Mouse (Mus musculus): ENCODE measurements at regions not wholly inside any gene's neighbourhood (a gene's known extent, or its start where the extent isn't known, plus 50 kb on each side); places are given as distances from the start of the nearest gene placed in this dataset.

DNA sequence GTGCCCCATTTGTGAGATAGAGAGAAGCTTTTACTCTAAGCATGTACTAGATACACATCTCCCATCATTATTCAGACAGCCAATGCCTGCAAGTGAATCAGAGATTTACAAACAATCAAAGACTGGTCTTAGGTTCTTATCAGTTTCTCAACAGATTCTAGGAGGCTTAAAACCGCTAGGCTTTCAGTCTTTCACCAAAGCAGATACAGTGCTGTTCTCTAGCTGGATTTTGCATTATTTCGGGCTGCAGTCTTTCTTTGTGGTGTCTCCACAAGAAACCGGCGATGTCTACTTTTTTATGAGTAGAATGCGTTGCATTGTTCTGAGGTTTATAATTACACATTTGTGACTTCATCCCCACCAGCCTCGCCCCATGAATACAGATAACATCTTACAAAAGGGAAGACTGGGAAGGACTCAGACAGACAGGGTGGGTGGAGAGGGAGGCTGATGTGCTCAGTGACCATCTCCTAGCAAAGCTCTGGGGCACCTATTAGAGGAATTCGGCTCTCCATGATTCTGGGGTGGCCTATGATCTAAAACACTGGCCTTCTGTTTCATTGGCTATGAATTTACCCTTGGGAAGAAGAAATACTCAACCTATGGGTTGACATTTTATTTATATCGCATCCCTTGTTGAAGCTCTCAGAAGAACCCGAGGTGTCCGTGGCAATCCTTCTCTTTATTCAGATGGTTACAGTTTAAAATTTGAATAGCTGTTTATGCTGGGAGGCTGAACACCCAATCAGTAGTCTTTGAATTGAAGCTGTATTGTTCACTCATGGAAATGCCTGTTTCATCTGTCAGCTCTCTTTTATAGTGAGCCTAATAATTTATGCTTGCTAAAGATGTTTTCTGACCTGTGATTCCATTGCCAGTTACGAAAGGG lies 343.8 kb downstream of the Tmem161b start:
- 89% methylated on average over 11 of the region's 11 CpGs for WGBS
- Histone ChIP-seq H3K36me3 (no peaks in the 10 kb centered on the region), H3K27me3 (ENCODE audit: low read depth, poor library complexity, severe bottlenecking) (no peaks in the 10 kb centered on the region), H3K4me1 (no peaks in the 10 kb centered on the region), H3K9me3 (replicated peaks) (no peaks in the 10 kb centered on the region), H3K4me3 (no peak overlapping the region), H3K27ac (no peak overlapping the region)
- no peak for DNase-seq (ENCODE audit: low spot score)

DNA sequence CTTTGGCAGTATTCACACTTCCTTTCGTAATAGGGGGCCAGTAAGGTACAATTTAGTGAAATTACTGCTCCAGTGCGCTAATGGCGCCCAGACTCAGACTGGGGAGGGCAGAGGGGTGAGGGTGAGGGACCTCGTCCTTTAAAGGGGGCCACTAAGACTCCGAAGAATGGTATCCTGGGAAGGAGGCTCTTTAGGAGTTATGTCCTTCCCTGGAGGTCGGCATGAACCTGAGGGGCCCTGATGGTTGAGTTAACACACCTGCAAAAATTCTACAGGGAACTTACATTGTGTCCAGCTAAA lies 344.4 kb downstream of the Tmem161b start:
- Histone ChIP-seq H3K36me3 (no peaks in the 10 kb centered on the region), H3K27ac (no peak overlapping the region), H3K4me3 (no peak overlapping the region), H3K4me1 (no peaks in the 10 kb centered on the region), H3K27me3 (ENCODE audit: low read depth, poor library complexity, severe bottlenecking) (no peaks in the 10 kb centered on the region), H3K9me3 (replicated peaks) (no peaks in the 10 kb centered on the region)
- 87% methylated on average over 6 of the region's 6 CpGs for WGBS
- DNase-seq (ENCODE audit: low spot score): no peak

- Histone ChIP-seq H3K4me3 (no peak overlapping the region), H3K27ac (no peak overlapping the region), H3K27me3 (ENCODE audit: low read depth, poor library complexity, severe bottlenecking) (no peaks in the 10 kb centered on the region), H3K36me3 (no peaks in the 10 kb centered on the region), H3K4me1 (no peaks in the 10 kb centered on the region), H3K9me3 (replicated peaks) (no peaks in the 10 kb centered on the region)
- no peak for DNase-seq (ENCODE audit: low spot score)
Observed at GRCm38 (mm10) chr13:84569371-84569770, 347.3 kb downstream of the Tmem161b start.

GRCm38 (mm10) chr13:84570206-84570605 lies 348.1 kb downstream of the Tmem161b start:
- no peaks in the 10 kb centered on the region for H3K36me3 ChIP-seq
- no peaks in the 10 kb centered on the region for H3K27me3 ChIP-seq (ENCODE audit: low read depth, poor library complexity, severe bottlenecking)
- no peak overlapping the region for H3K27ac ChIP-seq
- H3K9me3 ChIP-seq (replicated peaks): no peaks in the 10 kb centered on the region
- no peak overlapping the region for H3K4me3 ChIP-seq
- 94% methylated on average over 2 of the region's 2 CpGs for WGBS
- DNase-seq (ENCODE audit: low spot score): no peak
- no peaks in the 10 kb centered on the region for H3K4me1 ChIP-seq

GRCm38 (mm10) chr13:84570984-84571844 lies 349.1 kb downstream of the Tmem161b start:
- no peak overlapping the region for H3K27ac ChIP-seq

GRCm38 (mm10) chr13:84571845-84572193 lies 349.7 kb downstream of the Tmem161b start:
- H3K4me3 ChIP-seq: no peak overlapping the region
- H3K9me3 ChIP-seq (replicated peaks): no peaks in the 10 kb centered on the region
- no peak overlapping the region for H3K27ac ChIP-seq
- no peak for DNase-seq (ENCODE audit: low spot score)
- WGBS: 92% methylated on average over 3 of the region's 3 CpGs
- no peaks in the 10 kb centered on the region for H3K4me1 ChIP-seq
- H3K27me3 ChIP-seq (ENCODE audit: low read depth, poor library complexity, severe bottlenecking): no peaks in the 10 kb centered on the region
- no peaks in the 10 kb centered on the region for H3K36me3 ChIP-seq

More at GRCm38 (mm10) chr13:84570984-84571844, 349.1 kb downstream of the Tmem161b start:
- Histone ChIP-seq H3K9me3 (replicated peaks) (no peaks in the 10 kb centered on the region), H3K27me3 (ENCODE audit: low read depth, poor library complexity, severe bottlenecking) (no peaks in the 10 kb centered on the region), H3K4me3 (no peak overlapping the region), H3K4me1 (no peaks in the 10 kb centered on the region), H3K36me3 (no peaks in the 10 kb centered on the region)
- WGBS: 69% methylated on average over 10 of the region's 10 CpGs
- DNase-seq (ENCODE audit: low spot score): no peak

DNA sequence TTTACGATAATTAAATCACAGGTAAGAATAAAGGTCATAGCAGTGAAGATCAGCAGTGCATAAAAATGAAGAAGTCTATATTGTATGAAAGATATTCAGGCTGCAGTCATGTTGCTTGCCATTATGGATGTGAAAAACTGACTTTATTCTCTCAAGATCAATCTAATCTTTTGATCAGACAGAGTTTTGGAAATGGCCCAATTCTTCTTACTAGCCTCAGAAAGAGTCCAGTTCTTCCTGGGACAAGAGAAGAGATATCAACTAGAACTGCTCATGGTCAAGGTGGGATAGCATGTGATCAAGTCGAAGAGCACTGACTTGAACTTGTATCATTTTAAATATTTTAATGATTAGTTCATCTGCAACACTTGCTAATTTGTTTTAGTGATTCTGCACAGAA lies 350.1 kb downstream of the Tmem161b start:
- H3K27ac ChIP-seq: no peak overlapping the region
- H3K36me3 ChIP-seq: no peaks in the 10 kb centered on the region
- H3K4me1 ChIP-seq: no peaks in the 10 kb centered on the region
- no peaks in the 10 kb centered on the region for H3K9me3 ChIP-seq (replicated peaks)
- H3K27me3 ChIP-seq (ENCODE audit: low read depth, poor library complexity, severe bottlenecking): no peaks in the 10 kb centered on the region
- H3K4me3 ChIP-seq: no peak overlapping the region
- 92% methylated on average over 2 of the region's 2 CpGs for WGBS
- no peak for DNase-seq (ENCODE audit: low spot score)

DNA sequence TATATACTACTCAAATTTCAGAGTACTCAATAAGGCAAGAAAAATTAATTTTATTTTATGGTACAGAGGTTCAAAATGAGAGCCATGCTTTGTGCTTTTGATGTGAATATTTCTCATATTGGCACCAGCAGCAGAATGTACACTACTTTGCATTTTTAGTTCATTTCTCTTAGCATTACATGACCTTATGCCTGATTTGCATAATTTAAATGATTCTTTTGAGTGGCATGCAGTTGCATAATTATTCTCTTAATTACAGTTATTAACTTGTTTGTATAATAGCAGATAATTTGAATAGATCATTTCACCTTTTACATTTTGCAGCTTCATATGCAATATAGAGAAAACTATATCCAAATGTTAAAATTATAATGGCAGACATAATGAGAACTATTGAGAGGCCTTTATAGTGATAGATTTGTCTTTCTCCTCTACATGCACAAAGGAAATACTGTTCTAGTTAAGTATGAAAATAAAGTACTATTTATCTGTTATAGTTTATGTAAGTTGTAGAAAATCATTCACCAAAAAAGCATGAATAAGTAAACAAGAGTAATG lies 374.6 kb downstream of the Tmem161b start:
- H3K27me3 ChIP-seq (ENCODE audit: low read depth, poor library complexity, severe bottlenecking): no peaks in the 10 kb centered on the region
- H3K9me3 ChIP-seq (replicated peaks): no peaks in the 10 kb centered on the region
- no peak for DNase-seq (ENCODE audit: low spot score)
- no peaks in the 10 kb centered on the region for H3K36me3 ChIP-seq
- H3K27ac ChIP-seq: no peak overlapping the region
- no peak overlapping the region for H3K4me3 ChIP-seq
- H3K4me1 ChIP-seq: no peaks in the 10 kb centered on the region

DNA sequence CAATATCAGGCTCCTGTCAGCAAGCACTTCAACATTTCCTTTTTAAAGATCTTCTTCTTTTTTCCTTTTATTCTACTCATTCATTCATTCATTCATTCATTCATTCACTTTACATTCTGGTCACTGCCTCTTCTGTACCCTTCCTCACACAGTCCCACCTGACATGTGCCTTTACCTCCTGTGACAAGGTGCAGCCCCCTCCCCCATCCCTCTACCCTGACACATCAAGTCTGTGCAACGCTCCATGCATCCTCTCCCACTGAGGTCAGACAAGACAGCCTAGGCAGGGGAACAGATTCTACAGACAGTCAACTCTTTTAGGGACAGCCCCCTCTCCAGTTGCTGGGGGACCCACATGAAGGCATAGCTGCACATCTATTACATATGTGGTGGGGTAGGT lies 380.5 kb downstream of the Tmem161b start:
- no peak overlapping the region for H3K27ac ChIP-seq
- H3K36me3 ChIP-seq: no peaks in the 10 kb centered on the region
- no peak overlapping the region for H3K4me3 ChIP-seq
- no peaks in the 10 kb centered on the region for H3K9me3 ChIP-seq (replicated peaks)
- no peak for DNase-seq (ENCODE audit: low spot score)
- no peaks in the 10 kb centered on the region for H3K27me3 ChIP-seq (ENCODE audit: low read depth, poor library complexity, severe bottlenecking)
- 91% methylated on average over 1 of the region's 1 CpGs for WGBS
- no peaks in the 10 kb centered on the region for H3K4me1 ChIP-seq

DNA sequence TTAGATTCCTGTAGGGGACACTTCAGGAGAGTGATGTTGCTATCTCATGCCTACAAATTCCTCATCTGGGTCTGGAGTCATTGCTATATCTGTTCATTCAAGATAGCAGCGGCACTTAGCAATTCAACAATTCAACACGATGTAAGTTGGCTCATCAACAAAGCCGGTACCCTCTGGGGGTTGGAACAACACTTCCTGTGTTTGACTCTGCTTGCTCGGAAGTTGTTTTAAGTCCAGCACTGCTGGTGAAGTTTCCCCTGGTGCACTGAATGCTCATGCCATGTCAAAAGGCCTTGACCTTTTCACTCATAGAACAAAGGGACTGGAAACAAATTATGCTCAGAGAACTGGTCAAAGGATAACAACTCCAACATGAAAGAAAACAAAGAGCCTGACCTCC lies 390.4 kb downstream of the Tmem161b start:
- Histone ChIP-seq H3K36me3 (no peaks in the 10 kb centered on the region), H3K27me3 (ENCODE audit: low read depth, poor library complexity, severe bottlenecking) (no peaks in the 10 kb centered on the region), H3K4me1 (peaks cover 4% of the 10 kb centered on the region; the same call in 1 of the 2 replicates), H3K27ac (no peak overlapping the region), H3K4me3 (no peak overlapping the region), H3K9me3 (replicated peaks) (no peaks in the 10 kb centered on the region)
- DNase-seq (ENCODE audit: low spot score): no peak
- 44% methylated on average over 4 of the region's 4 CpGs for WGBS

GRCm38 (mm10) chr13:84613004-84613403 lies 390.9 kb downstream of the Tmem161b start:
- whole genome bisulfite sequencing: 67% methylated on average over 2 of the region's 2 CpGs
- Histone ChIP-seq H3K27me3 (ENCODE audit: low read depth, poor library complexity, severe bottlenecking) (no peaks in the 10 kb centered on the region), H3K4me1 (peaks cover 4% of the 10 kb centered on the region; the same call in 1 of the 2 replicates), H3K36me3 (no peaks in the 10 kb centered on the region), H3K9me3 (replicated peaks) (no peaks in the 10 kb centered on the region), H3K4me3 (no peak overlapping the region), H3K27ac (no peak overlapping the region)
- DNase-seq (ENCODE audit: low spot score): no peak

GRCm38 (mm10) chr13:84624691-84625090 lies 402.6 kb downstream of the Tmem161b start:
- Histone ChIP-seq H3K9me3 (replicated peaks) (no peaks in the 10 kb centered on the region), H3K36me3 (no peaks in the 10 kb centered on the region), H3K27ac (no peak overlapping the region), H3K4me3 (no peak overlapping the region), H3K27me3 (ENCODE audit: low read depth, poor library complexity, severe bottlenecking) (no peaks in the 10 kb centered on the region), H3K4me1 (peaks cover 15% of the 10 kb centered on the region)
- WGBS: 84% methylated on average over 5 of the region's 5 CpGs
- DNase-seq (ENCODE audit: low spot score): no peak

- no peaks in the 10 kb centered on the region for H3K27me3 ChIP-seq (ENCODE audit: low read depth, poor library complexity, severe bottlenecking)
- H3K4me3 ChIP-seq: no peak overlapping the region
- H3K36me3 ChIP-seq: no peaks in the 10 kb centered on the region
- no peaks in the 10 kb centered on the region for H3K9me3 ChIP-seq (replicated peaks)
- H3K4me1 ChIP-seq: peaks cover 15% of the 10 kb centered on the region
- 5% methylated on average over 1 of the region's 1 CpGs for WGBS
- no peak overlapping the region for H3K27ac ChIP-seq
- no peak for DNase-seq (ENCODE audit: low spot score)
Observed at GRCm38 (mm10) chr13:84625527-84625926, 403.4 kb downstream of the Tmem161b start.

Data from limb, embryonic 10.5 days (tissue).